Mouse (Mus musculus) B cell, adult 2 months (primary cell): Measurements from ENCODE around the gene Cdh13.

Source experiments
- DNase-seq, 2 experiments: peaks; one replicate each; pipeline ENCODE4 v3.0.0; 2022

Cdh13 gene

GRCm38 (mm10) chr8:118309106-118309505, 25.6 kb downstream of the Cdh13 start:
- no peak for DNase-seq

GRCm38 (mm10) chr8:118313426-118314187, 30.1 kb downstream of the Cdh13 start:
- no peak for DNase-seq

GRCm38 (mm10) chr8:118314188-118314563, 30.6 kb downstream of the Cdh13 start:
- no peak for DNase-seq

- no peak for DNase-seq
Measured at GRCm38 (mm10) chr8:118314932-118315331, 31.4 kb downstream of the Cdh13 start.

- DNase-seq = no peak
Measured at GRCm38 (mm10) chr8:118316440-118316839, 32.9 kb downstream of the Cdh13 start.

- DNase-seq = no peak
Measured at GRCm38 (mm10) chr8:118320566-118320965, 37.0 kb downstream of the Cdh13 start.

GRCm38 (mm10) chr8:118323421-118323820, 39.9 kb downstream of the Cdh13 start:
- DNase-seq = no peak

- DNase-seq = no peak
Measured at GRCm38 (mm10) chr8:118334933-118335332, 51.4 kb downstream of the Cdh13 start.

- DNase-seq = no peak
Measured at GRCm38 (mm10) chr8:118339711-118340110, 56.2 kb downstream of the Cdh13 start.

- DNase-seq = no peak
Measured at GRCm38 (mm10) chr8:118343267-118343666, 59.7 kb downstream of the Cdh13 start.

- DNase-seq = no peak
Measured at GRCm38 (mm10) chr8:118348710-118349489, 65.4 kb downstream of the Cdh13 start.

GRCm38 (mm10) chr8:118350136-118350535, 66.6 kb downstream of the Cdh13 start:
- DNase-seq = no peak

GRCm38 (mm10) chr8:118353022-118353421, 69.5 kb downstream of the Cdh13 start:
- DNase-seq = no peak

- DNase-seq = no peak
Measured at GRCm38 (mm10) chr8:118357067-118357466, 73.5 kb downstream of the Cdh13 start.

GRCm38 (mm10) chr8:118357596-118357995, 74.1 kb downstream of the Cdh13 start:
- no peak for DNase-seq

GRCm38 (mm10) chr8:118363781-118364180, 80.2 kb downstream of the Cdh13 start:
- DNase-seq = no peak

- no peak for DNase-seq
Measured at GRCm38 (mm10) chr8:118373092-118373491, 89.6 kb downstream of the Cdh13 start.

GRCm38 (mm10) chr8:118374738-118375137, 91.2 kb downstream of the Cdh13 start:
- no peak for DNase-seq

- DNase-seq = no peak
Measured at GRCm38 (mm10) chr8:118376791-118377190, 93.3 kb downstream of the Cdh13 start.

GRCm38 (mm10) chr8:118378985-118379384, 95.5 kb downstream of the Cdh13 start:
- no peak for DNase-seq

- no peak for DNase-seq
Measured at GRCm38 (mm10) chr8:118379657-118380056, 96.1 kb downstream of the Cdh13 start.

GRCm38 (mm10) chr8:118380058-118380457, 96.5 kb downstream of the Cdh13 start:
- no peak for DNase-seq

GRCm38 (mm10) chr8:118380782-118381181, 97.2 kb downstream of the Cdh13 start:
- DNase-seq = no peak

GRCm38 (mm10) chr8:118381641-118382040, 98.1 kb downstream of the Cdh13 start:
- DNase-seq = no peak
